Mouse (Mus musculus) kidney, adult 9 months (tissue): ENCODE measurements around the gene Slc38a5.

Experiments used
- DNase-seq: peaks from one replicate; pipeline ENCODE4 v3.0.0; 2022

The Slc38a5 gene

DNA sequence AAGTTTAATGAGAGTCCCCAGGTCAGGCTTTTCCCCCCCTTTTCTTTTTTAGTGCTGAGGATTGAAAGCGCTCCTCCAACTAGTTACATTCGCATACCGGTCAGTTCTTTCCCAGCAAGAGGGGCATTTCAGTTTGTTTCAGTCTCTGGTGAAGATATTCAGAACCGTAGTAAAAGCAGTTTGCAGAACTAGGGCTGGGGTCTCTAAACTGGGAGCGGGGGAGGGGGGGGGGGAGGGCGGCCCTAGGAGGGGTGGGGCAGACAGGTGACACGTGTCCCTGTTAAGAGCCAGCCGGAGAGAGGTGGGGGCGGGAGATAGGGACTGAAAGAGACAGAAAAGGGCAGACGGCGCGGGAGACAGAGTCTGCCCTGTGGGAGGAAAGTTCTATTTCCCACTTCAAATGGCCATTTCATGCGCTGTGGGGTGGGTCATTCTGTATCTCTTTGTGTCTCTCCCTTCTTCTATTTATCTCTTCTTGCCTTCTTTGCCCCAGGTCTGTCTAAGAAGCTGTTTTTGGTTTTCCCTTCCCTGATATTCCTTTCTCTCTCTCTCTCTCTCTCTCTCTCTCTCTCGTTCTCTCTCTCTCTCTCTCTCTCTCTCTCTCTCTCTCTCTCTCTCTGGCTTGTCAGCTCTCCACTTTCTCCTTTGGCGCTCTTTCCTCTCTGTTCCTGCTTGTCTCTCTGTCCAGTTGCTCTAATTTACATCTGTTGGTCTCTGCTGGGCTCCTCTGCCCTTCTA lies at the start of gene Slc38a5:
Slc38a5 (plus strand) TSS at position 51 of the 738 bp plus-strand sequence.
- no peak for DNase-seq

DNA sequence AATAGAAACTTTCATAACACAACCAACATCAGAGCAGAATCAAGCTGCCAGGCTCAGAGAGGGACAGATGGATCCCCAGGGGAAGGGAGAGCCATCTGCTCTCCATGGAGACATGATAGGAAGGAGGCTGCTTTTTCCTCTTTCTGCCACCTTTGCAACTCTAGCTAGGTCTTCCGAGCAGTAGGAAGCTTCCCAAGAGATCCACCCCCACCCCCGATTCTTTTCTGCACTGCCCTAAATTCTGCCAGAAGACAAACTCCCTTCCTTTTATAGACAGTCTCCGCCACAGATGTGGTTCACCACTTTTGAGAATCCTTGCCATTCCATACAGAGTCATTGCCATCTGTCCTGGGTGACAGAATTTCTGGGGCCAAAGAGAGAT lies 48.6 kb upstream of the Slc38a5 start:
- DNase-seq, result no peak

DNA sequence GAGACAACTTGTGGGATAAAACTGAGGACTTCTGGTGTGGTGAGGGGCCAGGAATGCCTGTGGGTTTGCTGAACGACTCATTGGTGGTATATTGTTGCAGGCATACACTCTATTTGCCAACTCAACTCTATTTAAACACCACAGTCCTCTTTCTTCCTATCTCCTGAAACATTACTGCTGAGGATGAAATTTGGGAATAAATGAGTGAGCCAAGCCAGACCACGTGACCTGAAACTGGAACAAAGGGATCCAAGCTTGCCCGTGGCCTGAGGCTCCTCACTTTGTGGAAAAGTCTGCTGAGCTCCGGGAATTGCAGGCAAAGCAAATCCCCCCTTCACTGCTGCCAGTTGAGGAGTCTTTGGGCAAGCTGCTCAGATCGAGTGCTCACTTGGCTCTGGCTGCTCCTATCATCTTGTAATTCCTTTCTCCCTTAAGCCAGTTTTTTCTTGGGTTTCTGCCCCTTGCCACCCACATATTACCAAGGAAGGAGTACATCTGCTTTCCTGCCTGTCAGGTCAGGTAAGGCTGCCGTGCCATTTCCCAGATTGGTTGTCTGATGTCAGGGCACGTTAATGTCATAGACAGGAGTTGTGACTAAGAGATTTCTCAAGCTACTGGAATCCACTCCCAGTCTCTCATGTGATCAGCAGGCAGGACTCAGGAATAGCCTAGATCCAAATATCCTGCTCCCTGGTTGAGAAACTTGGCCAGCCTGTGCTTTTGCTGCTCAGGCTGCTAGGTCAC lies 48.1 kb upstream of the Slc38a5 start:
- no peak for DNase-seq

DNA sequence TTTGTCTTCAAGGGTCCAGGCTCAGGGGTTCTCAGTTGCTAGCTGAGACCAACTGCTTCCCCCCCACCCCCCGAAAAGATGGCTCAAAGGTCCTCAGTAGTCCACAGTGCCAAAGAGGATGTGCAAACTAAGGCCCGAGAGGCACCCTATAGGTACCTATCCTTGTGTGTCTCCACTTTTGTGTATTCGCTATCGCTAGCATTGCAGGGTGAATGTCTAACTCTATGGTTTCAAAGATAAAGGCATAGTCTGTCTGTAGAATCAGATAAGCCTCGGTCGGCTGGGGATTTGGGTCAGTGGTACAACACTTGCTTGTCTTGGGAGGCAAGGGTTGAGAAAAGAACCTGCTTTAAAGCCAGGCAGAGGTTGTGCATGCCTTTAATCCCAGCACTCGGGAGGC lies 47.5 kb upstream of the Slc38a5 start:
- no peak for DNase-seq

DNA sequence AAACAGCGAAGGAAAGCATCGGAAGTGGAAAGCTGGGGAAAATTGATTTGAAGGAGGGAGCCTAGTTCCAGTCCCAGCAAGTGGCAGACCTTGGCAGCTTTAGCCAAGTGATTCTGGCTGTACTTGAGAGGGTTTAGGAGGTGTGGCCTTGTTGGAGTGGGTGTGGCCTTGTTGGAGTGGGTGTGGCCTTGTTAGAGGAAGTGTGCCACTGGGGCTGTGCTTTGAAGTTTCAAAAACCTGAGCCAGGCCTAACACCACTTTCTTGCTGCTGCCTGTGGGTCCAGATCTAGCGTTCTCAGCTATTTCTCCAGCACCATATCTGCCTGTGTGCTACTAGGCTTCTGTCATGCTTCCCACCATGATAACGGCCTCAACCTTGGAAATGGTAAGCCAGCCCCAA lies 40.7 kb upstream of the Slc38a5 start:
- no peak for DNase-seq

DNA sequence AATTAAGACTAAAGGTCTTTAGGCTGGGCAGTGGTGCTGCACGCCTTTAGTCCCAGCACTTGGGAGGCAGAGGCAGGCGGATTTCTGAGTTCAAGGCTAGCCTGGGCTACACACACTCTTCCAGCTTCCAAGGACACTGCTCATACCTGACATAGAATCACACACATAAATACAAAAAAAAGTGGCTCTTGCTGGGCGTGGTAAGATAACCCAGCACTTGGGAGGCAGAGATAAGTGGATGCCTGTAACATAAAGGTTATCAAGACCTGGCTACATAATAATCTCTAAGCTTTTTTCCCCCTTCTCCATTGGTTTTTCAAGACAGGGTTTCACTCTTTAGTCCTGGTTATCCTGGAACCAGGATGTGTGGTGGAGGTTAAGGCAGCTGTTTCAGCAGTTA lies 37.3 kb upstream of the Slc38a5 start:
- DNase-seq, result no peak

DNA sequence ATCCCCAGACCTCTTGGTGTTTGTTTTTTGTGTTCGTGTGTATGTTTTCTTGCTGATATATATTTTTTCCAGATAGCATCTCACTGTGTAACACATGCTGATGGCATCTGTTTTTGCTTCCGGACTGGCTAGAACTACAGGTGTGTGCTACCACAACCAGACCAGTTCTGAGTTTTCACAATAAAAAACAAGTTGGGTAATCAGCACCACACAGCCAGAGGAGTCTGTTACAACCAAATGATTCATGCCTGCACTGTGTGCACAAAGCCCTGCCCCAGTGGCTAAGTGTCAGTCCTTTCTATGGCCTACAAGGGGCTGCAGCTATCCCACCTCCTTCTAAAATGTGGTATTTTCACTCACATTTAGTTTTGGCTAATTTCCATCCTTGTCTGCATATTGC lies 34.2 kb upstream of the Slc38a5 start:
- no peak for DNase-seq

DNA sequence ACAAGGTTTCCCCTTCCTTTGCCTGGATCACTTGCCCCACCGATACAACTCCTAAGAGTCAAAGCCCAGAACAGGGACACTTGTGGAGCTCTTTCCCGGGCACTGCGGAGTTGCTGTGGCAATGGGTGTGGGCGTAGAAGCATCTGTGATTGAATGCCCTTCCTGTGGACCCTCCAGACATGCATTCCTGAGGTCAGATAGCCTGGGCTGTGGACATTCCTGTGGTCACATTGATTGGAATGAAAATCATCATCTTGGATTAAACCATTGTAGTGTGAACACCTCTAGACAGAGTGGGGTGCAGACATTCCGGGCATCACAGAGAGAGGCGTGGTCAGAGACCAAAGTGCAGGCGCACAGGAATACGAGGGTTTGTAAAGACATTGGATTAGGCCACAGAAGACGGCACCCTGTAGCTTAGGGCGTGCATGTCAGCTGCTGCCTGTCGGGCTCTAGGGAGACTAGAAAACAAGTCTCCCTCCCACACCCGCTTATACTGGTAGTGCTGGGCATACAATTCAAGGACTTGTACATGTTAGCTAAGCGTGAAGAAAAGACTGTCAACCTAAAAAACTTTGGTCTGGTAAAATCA lies 32.0 kb upstream of the Slc38a5 start:
- no peak for DNase-seq

DNA sequence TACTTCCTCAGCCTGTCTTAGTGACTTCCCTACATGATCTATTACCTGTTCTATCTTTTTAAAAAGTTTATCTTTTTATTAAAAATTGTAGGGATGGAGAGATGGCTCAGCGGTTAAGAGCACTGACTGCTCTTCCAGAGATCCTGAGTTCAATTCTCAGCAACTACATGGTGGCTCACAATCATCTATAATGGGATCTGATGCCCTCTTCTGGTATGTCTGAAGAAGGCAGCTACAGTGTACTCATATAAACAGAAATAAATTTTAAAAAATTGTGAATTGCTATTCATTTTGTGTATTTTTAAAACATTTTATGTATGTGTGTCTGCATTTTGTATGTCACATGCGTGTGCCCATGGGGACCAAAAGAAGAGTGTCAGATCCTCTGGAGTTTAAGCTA lies 23.3 kb upstream of the Slc38a5 start:
- peak; percentile 9 for DNase-seq

DNA sequence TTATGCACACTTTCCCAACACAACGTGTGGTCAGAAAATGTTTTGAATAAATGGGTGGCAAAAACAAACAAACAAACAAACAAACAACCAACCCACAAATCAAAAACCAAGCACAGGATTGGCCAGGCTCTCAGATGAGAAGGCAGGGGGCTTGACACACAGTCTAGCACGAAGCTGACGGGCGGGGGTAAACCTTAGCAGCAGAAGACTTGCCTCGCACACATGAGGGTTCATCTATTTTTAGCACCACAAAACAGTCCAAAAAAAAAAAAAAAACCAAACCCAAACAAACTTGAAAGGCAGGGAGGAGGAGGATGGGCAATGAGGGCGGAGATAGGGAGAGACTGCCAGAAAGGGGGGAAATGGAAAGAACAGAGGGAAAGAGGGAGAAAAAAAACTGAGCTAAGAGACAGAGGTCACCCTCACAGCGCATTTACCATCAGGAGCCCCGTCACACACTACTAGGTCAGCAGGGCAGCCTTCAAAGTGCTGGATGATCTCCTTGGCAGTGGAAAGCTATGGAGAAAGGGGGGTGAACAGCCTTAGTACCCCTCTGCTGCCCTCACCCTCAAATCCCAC lies 22.3 kb upstream of the Slc38a5 start:
- DNase-seq, result no peak

DNA sequence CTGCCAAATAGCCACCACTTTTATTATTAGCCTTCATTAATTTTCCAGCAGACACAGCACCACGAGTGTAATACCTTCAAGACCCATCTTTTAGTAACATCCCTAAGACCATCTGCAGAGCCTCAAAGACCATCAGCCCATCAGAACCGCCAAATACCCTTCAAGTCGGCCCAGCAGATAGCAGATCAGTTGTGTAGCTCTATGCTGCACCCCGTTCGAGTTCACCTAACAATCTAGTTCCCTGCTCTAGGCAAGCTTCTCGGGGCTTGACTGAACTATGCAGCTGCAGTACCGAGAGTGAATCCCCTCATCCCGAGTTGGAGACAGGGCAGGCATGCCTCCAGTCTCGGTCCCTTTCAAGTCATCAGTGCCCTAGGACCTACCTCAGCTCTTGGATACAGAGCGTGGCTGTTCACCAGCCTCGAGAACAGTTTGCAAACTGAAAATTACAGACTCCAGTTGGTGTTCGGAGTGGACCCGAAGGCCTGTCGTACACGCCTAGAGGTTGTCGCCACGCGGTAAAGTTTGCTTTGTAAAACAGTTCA lies 19.1 kb upstream of the Slc38a5 start:
- no peak for DNase-seq

DNA sequence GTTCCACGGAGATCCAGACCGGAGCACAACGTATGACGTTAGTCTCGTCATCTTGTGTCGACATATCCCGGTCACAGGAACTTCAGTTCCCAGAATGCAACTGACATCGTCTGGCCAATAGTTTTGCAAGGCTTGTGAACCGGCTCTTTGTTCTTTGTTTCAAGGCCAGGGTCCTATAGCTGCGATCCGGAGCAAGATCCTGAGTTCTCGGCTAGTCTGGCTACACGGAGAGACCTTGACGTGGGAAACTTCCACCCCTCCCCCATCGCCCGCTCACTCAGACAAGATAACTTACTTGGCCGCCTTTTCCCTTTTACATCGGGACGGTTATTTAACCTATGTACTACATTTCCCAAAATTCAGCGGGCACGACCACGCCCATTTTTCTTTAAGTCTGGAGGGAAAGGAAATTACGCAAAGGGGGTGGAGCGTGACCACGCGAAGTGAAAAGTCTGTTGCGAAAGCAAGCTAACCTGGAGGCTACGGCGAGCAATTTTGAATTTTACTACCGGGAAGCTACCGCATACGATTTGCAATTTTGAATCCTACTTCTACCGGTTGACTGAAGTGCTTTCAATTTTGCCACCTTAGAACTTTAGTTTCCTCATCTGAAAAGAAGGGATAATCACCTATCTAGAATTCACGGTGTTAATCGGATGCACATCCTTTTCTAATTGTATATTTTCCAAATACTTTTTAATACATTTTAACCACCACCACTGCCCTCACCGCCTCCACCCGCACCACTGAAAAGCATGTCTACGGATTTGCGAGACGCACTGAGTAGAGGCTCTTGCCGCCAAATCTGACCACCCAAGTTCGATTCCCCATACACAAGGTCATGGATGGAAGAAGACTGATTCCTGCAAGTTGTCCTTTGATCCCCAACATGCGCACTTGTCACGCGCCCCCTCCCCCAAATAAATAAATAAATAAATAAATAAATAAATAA lies 18.3 kb upstream of the Slc38a5 start, which contains the start of gene Ftsj1:
Ftsj1 (minus strand) TSS at position 73 of the 952 bp plus-strand sequence.
- peak; percentile 91 for DNase-seq

DNA sequence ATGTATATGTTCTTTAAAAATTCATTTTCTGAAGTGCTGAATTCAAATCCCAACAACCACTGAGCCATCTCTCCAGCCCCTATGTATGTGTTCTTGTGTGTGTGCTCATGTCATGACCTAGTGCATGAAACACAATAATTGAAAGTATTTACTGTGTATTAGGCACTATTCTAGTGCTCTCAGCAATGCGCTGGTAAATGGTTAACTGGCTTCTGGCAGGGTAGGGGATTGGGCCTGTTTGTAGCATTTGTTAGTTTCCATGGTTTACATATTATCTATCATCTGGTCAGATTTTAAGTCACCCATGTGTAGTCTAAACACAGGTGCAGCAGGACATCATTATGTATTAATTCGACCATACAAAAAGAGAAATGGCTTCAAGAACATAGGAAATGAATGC lies 17.2 kb upstream of the Slc38a5 start:
- peak; percentile 71 for DNase-seq

DNA sequence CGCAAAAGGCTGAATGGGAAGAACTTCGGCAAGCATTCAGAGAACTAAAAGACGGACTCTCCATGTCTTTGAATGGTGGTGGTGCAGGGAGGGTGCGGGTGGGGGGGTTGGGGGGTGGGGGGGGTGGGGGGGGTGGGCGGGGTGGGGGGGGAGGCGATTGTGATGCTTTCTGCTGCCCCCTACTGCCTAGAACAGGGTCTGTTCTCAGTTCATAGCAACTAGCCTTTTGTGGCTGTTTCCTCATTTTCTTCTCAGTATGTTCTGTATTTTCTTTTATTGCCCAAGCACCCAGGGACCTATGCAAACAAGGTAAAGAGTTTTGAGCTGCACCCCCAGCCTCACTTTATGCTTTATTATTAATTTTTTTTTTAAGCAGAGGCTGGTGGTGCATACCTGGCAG lies 15.1 kb upstream of the Slc38a5 start:
- no peak for DNase-seq

DNA sequence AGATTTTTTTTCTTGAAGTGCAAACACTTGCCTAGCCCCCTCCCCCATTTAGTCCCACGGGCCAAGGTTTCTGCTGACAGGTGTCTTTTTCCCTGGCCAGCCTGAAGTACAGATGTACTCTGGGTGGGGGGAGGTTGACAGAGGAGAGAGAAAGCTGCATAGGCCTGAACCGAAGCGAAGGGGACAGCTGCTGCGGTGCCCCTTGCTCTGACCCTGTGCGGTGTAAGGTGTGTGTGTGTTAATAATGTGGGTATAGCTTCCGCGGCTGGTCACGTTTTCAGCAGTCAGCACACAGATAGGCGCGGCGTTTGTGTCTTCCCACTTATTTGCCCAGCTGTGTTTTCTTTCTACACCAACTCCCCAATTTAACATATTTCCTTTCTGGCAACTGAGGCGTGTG lies 11.5 kb upstream of the Slc38a5 start:
- DNase-seq, result no peak

DNA sequence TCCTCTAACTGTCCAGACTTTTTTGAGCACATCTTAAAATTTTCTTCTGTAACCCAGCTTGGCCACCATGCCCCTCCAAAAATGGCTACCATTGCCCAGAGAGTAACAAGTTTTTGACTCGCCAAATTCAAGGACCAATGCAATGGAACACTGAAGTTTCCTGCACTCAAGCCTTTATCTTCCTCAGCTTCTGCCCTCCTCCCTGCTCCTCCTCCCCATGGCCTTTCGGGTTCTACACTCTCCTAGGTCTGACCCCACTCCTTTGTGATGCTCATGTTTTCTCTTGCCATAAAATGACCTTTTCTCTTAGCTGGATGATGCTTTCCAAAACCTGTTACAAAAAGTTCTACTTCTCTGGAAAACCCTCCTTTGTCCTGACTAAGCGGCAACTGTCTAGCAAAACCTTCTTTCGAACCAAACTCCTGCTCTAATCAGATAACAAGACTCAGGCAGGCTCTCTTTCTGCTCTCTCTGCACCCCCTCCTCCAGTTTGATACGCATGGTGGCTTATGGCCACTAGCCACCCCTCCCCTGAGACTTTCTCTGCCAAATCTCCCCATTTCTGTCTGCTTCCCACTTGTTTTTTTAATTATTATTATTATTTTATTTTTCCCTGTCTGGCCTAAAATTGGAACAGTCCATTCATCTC lies 7.7 kb upstream of the Slc38a5 start:
- no peak for DNase-seq

DNA sequence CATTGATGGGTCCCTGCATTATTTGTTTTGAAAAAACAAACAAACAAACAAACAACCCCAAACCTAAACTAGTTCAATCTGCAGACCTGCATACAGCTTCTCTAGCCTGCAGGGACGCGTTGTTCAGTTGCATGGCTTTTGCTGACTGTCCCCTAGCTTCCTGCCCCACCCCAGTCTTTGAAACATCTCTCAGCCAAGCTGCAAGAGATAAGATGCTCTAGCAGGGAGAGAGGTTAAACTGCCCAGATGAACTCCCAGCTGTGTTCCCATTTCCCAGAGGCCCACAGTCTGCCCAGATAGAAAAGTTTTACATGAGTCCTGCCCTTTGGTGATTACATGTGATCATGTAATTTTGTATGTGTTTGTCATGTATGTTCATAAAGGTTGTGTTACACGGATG lies 6.7 kb upstream of the Slc38a5 start:
- no peak for DNase-seq

DNA sequence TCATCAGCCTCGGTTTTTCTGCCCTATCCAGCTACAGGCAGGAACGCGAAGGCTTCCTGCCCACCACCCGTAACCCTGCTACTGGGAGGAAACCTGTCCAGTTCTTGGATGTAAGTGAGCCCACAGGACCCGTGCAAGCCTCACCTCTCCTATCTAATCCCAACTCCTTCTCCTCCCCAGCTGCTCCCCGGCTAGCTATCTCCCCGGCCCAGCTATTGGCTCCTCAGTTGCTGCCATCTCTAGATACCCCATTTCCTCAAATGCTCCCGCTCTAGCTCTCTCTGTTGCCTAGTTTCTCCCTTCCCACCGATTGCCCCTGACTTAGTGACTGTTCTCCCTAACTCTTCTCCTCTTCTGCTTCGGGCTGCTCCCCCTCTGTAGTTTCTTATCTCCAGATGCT lies 1.1 kb downstream of the Slc38a5 start:
- DNase-seq, result no peak

DNA sequence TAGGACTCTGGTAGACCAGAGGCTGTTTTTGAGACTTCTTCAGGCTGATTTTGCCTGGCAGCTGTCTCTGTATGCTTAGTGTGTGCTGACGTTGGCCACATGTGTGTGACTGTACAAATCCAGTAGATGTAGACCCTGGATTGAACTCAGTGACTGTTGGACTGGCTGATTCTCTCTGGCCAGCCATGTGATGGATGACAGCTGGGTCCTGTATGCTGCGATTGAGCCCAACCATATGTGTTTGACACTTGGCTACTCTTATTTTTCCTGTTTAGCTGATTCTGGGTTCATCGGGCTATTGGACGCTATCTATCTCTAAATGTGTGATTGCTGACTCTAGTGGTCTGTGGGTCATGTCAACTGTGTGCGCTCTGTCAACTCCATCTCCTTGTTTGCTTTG lies 3.1 kb downstream of the Slc38a5 start:
- no peak for DNase-seq

DNA sequence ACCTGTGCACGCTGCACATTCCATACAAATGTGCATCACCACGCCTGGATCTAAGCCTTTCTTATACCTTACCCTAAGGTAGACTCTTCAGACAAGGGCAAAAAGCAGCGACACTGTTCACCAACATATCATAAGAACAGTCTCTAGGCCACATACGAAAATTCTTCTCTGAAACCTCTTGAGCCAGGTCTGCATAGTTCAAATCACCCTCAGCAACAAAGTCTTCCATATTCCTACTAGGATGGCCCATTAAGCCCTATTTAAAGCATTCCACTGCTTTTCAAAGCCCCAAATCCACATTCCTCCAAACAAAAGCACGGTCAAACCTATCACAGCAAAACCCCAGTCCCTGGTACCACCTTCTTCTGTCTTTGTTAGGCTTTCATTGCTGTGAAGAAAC lies 17.7 kb downstream of the Slc38a5 start:
- no peak for DNase-seq

DNA sequence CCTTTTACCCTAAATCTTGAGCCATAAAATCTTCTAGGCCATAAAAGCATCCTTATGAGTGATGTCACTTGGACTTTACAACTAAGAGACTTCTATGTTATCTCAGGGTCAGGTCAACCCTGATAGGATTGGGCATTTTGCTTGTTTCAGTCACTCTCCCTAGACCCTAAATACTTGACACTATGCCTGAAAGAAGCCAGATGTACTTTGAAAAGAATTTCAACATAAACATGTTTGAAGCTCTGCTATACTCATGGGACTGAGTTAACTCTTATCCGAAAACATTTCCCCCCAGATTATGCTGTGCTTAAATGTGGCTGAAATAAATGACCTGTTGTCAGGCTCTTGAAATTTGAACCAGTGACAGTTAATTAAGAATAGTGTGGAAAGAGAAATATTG lies 38.4 kb downstream of the Slc38a5 start:
- DNase-seq, result no peak

DNA sequence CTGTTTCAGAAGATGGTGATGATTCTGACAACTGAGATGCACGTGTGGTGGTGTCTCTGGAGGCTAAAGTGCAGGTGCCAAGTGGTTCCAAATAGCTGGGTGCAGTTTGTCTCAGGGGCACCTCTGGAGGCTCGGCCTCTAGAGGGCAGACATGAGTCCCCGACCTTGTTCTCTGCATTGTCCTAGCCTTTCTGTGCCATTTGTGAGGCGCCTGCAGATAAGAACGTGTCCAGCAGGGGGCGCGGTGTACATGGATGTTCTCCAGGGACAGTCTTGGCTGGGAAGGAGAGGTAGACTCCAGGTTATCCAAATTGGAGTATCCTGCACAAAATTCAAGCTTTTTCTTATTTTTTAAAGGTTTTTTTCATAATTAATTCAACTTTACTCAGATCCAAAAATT lies 44.0 kb downstream of the Slc38a5 start:
- peak; percentile 64 for DNase-seq
